Mouse (Mus musculus): ENCODE data around the gene Gpatch2. TPM values are rescaled to one million over a fixed set of nuclear protein-coding genes. Genes with fewer than 3 reads are reported as not detected.

Gene Gpatch2
- total RNA-seq, 2 experiments from 2014 or later, result 7.8 to 15.5 TPM

- no peak for ATAC-seq (ENCODE audit: poor library complexity, severe bottlenecking)
These were observed 144.9 kb downstream of the Gpatch2 start for GRCm38 (mm10) chr1:187360240-187360639.

DNA sequence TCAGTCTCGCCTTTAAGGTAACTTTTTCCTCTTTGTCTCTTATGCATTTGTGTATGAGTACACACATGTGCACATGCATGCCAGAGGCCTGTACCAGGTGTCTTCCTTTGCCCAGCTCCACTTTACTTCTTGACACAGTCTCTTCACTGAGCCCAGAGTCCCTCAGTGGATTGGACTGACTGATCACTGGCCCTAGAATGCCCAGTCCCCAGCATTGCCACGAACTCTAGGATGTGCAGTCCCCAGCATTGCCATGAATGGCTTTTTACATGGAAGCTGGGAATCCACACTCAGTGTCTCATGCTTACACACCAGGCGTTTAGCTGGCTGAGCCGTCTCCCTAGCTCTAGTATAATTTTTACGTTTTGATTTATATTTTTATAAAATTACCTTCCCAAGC, 147.2 kb downstream of the Gpatch2 start:
- no peak for ATAC-seq (ENCODE audit: poor library complexity, severe bottlenecking)

DNA sequence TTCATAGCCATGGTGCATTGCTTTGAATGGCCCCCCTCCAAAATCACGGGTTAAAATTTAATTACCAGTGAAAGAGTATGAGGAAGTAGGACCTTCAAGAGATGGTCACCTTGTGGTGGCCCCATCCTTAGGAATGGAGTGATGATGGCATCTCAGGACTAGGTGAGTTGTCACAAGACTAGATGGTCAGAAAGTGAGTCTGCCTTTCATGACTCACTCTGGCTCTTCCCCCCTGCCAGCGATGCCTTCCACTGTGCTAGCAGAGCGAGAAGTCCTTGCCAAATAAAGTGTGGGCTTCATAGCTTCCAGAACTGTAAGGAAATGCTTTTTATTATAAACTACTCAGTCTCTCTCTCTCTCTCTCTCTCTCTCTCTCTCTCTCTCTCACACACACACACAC, 150.1 kb downstream of the Gpatch2 start:
- ATAC-seq (ENCODE audit: poor library complexity, severe bottlenecking), result no peak

DNA sequence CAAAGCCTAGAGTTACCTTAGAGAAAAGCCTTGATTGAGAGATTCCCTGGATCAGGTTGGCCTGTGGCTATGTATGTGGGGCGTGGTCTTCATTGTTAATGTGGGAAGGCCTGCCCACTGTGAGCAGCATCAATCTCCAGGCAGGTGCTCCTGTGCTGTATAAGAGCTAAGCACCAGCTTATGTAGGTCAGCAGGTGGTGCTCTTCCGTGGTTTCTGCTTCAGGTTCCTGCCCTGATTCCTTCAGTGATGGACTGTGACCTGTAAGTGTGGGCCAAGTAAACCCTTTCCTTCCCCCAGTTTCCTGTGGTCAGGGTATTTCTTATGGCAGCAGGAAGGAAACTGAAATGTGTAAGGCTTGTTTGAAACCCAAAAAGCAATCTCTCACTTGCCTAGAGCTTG, 151.5 kb downstream of the Gpatch2 start:
- peak; percentile 61 for ATAC-seq (ENCODE audit: poor library complexity, severe bottlenecking)

DNA sequence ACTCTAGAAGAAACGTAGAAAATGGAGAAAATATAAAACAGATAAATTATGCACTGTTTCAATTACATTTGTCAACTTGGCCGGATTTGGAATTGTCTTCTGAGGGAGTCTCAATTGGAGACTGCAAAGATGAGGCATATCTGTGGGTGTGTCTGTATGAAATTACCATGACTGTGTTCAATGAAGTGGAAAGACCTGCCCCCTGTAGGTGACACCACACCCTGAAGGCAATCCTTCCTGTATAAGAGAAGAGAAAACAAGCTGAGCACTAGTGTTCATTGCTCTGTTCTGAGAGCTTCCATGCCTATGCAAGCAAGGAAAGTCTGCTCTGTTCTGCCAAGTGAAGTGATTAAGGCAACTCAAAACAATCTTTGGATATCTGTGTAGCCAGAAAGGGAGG, 153.7 kb downstream of the Gpatch2 start:
- ATAC-seq (ENCODE audit: poor library complexity, severe bottlenecking), result no peak

GRCm38 (mm10) chr1:187373506-187373905, 158.2 kb downstream of the Gpatch2 start:
- no peak for ATAC-seq (ENCODE audit: poor library complexity, severe bottlenecking)

DNA sequence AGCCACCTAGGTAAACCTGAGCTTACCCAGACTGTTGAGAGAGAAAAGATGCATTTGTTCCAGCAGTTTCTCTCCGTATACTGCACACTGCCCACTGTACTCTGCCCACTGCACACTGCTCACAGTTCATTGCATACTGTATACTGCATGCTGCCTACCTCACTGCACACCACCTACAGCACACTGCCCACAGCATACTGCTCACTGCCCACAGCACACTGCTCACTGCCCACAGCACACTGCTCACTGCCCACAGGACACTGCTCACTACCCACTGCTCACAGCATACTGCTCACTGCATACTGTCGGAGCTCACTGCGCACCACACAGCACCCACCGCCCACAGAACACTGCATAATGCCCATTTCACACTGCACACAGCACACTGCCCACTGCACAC, 159.1 kb downstream of the Gpatch2 start:
- no peak for ATAC-seq (ENCODE audit: poor library complexity, severe bottlenecking)

DNA sequence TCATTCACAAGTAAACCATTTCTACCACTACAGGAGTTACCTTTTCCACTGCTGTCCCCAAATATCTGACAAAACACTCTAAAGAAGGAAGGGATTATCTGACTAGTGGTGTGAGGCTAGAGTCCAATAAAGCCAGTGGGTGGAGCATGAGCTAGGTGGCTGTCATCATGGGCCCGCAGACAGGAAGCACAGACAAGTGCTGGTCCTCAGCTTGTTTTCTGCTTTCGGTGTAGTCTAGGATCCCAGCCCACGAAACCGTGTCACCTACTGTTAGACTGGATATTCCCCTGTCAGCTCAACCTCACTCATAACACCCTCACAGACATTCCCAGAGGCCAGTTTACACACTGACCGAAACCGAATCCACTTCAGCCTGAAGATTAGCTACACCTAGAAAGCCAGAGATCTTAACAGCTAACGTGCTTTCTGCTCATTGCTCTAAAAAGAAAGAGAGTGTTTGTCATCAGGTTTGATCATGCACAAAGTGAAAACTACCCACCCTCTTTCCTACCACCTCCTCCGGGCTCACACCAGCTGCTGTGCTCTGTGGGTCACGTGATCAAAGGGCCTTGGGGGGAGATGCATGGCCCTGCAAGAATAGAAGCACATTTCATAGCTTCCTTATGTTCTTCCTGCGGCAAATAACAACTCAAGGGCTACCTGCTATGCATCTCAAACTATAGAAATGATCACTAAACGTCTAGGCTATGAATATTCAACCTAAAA, 161.8 kb downstream of the Gpatch2 start:
- peak; percentile 41; the same call in 1 of the 2 replicates for ATAC-seq (ENCODE audit: poor library complexity, severe bottlenecking)

DNA sequence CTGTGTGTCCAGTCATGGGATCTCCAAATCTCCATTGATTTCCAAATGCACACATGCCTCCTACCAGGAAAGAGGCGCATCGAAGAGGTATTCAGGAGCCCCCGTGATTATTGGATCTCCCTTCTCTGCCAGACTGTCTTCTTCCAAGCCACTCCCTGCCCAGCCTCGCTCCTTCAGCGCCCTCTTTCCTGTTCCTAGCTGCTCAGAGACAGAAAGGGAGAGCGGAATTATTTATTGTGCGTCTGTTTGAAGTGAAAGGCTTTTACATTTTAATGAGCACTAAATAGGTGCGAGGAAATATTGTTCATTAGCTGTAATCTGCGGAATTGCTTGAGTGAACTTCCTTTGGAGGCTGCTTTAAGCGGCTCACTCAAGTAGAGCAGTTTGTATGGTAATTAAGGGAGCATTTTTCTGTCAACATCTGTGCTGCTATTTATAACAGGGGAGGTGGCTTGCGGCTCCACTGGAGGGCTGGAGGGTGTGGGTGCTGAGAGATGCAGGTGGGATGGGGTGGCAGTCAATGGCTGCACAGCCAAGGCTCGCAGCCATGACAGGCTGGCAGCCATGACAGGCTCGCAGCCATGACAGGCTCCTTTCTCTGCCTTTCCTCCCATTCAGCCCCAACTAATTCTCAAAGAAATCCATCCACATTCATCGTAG, 162.7 kb downstream of the Gpatch2 start:
- ATAC-seq (ENCODE audit: poor library complexity, severe bottlenecking), result peak; percentile 43

DNA sequence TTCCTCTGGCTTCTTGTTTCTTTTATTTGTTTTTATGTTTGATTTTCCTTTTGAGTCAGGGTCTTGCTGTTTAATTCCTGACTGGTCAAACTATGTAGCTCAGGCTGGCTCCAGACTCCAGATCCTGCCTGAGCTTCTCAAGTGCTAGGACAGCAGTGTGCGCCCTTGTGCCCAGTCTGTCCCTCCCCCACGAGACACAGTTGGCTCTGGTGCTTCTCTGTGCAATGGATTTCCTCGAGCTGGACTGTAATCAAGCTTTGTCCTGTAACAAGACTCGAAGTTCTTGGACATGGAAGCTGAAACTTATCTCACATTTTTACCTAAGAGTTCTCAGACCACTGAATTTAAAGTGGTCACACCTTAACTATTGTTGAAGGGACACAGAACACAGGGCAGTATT, 174.2 kb downstream of the Gpatch2 start:
- ATAC-seq (ENCODE audit: poor library complexity, severe bottlenecking), result no peak

DNA sequence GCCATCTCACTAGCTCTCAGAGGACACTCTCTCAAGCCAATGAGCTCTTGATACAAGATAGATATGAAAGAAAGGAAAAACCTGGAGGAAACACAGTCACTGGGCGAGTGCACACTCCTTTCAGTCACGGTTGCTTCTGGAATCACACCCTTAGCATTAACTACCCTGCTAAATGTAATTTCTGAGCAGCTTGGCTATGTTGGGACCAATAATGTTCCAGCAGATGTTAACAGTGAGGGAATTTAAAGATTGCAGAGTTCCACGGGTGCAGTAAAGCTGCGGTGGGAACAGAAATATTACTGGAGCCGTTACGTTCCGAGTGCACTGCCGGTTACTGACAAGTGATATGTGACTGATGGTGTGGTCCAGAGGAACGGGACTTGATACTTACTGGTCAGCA, 185.5 kb downstream of the Gpatch2 start:
- ATAC-seq (ENCODE audit: poor library complexity, severe bottlenecking), result no peak

Other genes starting within 250 kb of the Gpatch2 start
- not detected in 2 replicates for gene D1Pas1, start 248.1 kb upstream of the Gpatch2 start, total RNA-seq (2015)
- gene D1Pas1, start 248.1 kb upstream of the Gpatch2 start, total RNA-seq (2017), result not detected in 2 replicates
- gene Spata17, start within 50 bp of the Gpatch2 start, total RNA-seq (2015), result not detected in 2 replicates
- gene Spata17, start within 50 bp of the Gpatch2 start, total RNA-seq (2017), result not detected in 2 replicates

Measured in megakaryocyte, adult 5-6 weeks (primary cell).